Mouse (Mus musculus): ENCODE measurements around the gene Rnf130.

The Rnf130 gene

GRCm38 (mm10) chr11:50146121-50146520 is 121.0 kb downstream of the Rnf130 start:
- no peak for DNase-seq

GRCm38 (mm10) chr11:50147267-50147957 is 122.3 kb downstream of the Rnf130 start:
- DNase-seq = no peak

GRCm38 (mm10) chr11:50147958-50148476 is 122.9 kb downstream of the Rnf130 start:
- DNase-seq = no peak

GRCm38 (mm10) chr11:50149200-50149599 is 124.1 kb downstream of the Rnf130 start:
- DNase-seq = no peak

- DNase-seq = no peak
Measured at GRCm38 (mm10) chr11:50149603-50150150, 124.5 kb downstream of the Rnf130 start.

GRCm38 (mm10) chr11:50151374-50151773 is 126.2 kb downstream of the Rnf130 start:
- no peak for DNase-seq

- DNase-seq = no peak
Measured at GRCm38 (mm10) chr11:50154166-50154565, 129.0 kb downstream of the Rnf130 start.
